Mouse (Mus musculus): ENCODE measurements at regions not wholly inside any gene's neighbourhood (a gene's known extent, or its start where the extent isn't known, plus 50 kb on each side); places are given as distances from the start of the nearest gene placed in this dataset.
A peak's percentile ranks its signal among the peaks of the same experiment; 100 is the strongest.

DNA sequence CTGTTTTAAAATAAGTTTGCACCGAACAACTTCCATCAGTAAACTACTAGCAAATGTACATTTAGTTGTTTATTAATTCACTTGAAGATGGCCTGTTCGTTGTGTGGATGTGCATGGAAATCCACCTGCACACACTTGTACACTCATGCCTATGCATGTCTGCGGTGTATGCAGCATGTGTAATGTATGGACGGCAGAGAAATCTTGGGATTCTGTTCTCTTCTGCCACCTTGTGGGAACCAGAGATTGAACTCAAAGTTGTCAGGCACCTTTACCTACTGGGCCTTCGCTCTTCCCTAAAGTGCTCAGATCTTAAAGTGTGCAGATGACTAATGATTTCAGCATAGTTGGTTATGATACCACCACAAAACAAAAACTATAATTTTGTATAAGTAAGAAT is 137.4 kb downstream of the Kitl start:
- peak; percentile 10 for DNase-seq

DNA sequence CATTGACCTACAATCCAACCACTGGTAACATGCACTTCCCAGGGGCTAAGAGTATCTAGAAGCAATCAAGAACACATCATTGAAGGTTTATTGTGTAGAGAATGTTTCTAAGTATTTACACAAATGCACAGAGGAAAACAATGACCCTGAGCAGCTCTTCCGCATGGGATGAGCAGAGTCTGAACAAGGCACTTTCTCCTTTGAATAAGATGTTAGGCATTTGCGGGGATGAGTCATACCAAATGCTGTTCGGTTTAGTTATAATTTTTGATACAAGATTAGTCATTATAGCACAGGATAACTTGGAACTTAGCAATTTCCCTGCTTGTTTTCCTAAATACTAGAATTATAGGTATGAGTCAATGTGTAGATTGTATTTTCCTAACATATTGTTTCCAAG is 137.9 kb downstream of the Kitl start:
- no peak for DNase-seq

DNA sequence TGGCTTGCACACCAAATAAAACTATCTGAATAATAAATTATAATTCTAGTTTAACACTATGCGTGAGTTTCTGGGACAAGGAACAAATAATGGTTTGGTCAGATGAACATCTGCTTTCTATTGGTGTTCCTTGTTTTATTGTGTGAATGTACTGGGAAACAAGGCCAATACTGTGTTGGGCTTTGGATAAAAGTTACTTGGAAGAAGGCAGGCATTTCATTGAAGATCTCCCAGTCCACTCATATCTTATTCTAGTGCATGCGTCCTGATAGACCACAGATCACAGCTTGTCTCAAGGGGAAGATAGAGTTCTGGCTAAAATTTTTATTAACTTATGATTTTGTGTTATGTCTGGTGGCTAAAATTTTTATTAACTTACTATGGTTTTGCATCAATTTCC is 140.1 kb downstream of the Kitl start:
- DNase-seq, result no peak

DNA sequence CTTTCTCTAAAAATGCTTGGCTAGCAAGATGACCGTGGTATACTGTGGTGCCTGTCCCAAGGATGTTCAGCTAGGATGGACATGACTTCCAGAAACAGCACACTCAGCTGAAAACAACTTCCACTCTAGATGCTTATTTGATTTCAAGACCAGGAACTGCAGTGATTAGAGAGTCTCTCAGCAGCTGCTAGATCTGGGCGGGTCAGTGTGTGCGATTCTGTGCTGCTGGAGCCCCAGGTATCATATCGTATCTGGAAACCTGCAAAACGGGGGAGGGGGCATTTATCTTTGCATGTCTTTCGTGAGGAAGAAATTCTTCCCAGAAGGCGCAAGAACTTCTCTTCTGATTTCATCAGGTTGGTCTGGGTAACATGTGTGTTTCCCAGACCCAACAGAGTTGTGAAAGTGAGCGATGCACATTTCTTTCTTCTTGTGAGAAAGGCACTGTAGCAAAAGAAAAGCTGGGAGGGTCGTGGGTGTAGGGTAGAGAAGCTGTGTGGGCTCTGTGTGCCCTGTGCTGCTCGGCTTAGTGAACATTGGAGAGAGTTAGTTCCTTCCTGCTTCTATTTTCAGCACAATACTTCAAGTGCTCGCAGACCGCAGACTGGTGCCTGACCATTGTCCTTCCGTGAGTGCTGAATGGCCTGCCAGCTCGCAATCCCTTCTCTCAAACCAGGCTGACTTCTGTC is 144.6 kb downstream of the Kitl start:
- DNase-seq, result peak; percentile 8

DNA sequence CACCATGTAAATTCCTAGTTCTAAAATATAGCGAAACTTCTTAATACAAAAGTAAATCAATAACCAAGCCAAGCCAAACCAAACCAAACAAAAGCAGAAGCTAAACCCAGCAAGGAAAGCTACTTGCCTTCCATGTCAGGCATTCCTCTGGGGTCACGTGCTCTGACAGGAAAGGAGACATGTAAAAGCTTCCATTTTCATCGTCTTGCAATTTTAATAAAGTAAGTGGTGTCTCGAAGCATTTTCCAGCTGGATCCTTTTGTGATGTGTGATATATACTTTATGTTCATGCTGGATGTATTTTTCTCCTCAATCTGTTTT is 145.1 kb downstream of the Kitl start:
- DNase-seq, result no peak

DNA sequence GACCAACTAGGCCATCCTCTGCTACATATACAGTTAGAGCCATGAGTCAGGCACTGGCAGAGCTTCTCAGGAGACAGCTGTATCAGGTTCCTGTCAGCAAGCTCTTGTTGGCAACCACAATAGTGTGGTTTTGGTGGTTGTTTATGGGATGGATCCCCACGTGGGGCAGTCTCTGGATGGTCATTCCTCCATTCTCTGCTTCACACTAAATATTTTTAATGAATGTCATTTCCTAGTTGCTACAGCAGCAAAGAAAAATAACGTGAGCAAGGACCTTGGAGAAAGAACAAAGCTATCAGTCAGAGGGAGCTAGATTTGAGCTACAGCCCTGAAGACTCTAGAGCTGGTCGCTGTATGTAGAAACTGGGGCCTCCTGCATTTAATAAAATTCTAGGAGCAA is 145.7 kb downstream of the Kitl start:
- peak; percentile 18 for DNase-seq

DNA sequence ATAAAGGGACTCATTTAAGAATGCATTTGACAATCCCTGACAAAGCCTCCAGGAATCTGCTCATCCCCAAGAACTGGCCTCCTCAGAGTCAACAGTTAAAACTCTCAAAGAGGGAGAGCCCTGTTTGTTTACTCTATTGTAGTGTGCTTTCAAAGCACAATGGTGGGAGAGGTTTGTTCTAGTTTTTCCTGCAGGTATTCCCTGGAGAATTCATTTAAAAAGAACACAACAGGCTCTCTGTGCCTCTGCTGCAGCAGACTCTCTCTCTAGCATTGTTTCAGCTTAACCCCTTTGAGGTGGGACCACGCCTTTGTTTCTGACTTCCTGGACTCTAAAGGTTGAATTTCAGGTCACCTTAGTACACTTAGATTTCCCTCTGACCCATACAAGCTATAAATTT is 149.1 kb downstream of the Kitl start:
- DNase-seq, result no peak

DNA sequence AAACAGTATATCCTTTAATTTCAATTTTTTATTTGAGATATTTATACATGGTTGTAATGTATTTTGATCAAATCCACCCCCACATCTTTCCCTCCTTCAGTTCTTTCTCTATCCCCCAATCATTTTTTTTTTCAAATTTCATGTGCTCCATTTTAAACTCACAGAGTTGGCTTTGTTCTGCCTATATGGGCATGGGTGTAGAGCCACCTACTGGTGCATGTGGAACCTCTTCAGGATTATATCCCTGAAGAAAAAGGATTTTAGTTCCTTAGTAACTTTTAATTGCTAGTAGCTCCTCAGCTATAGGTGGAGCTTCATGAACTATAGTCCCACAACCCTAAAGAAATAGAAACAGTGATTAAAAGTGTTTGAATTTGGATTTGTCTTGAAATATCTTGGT is 155.4 kb downstream of the Kitl start:
- peak; percentile 17 for DNase-seq

DNA sequence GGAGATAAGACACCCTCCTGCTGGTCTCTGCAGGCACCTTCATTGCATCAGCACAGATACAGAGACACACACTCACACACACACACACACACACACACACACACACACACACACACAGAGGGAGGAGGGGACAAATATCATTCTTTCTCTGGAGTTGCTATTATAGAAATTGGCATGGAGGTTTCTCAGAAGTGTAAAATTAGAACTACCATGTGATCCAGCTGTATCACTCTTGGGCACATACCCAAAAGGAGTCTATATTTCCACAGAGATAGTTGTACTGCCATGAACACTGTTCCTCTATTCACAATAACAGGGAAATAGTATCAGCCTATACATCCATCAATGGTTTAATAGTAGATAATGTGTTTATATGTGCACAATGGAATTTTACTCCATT is 137.8 kb upstream of the Gm4301 start:
- DNase-seq, result no peak

DNA sequence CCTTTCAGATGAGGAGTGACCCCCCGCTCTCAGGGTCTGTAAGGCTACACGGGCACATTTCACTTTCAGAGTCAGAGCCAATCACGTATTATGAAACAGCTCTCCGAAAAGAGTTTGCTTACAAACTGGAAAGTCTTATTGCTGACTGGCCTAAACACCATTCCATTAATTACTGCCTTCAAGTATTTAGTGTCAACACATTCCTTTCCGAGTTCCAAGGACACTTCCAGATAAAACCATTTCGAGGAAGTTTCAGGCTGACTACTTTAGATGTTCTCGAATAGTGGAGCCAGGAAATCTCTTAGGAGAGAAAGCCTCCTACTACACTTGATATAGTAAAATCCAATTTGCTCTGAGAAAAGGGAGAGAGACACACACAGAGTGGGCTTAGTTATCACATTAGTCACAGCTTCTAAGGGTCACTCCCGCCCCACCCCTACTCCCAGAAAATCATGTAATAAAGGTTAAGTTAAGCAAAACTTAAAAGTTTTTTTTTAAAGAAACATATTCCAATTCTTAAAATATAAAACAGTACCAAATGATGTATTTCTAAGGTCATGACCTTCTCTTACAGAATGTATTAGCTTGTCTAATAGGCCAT is 136.3 kb upstream of the Gm4301 start:
- no peak for DNase-seq

DNA sequence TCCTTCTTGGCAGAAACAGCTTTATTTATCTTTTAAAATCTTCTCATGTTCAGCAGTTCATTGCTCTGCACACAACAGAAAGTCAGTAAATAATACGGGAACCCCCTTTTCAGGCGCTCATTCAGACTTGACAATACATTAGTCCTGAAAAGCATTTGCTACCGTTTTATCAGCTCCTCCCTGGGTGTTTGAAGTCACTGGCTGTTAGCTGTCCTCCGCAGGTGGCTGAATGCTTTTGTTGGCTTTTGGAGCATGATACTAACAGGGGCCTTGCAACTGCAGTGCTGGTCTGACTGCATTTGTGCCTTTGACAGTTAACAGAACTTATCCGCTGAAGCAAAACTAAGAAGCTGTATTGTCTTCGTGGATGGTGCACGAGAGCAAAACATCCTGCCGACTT is 135.0 kb upstream of the Gm4301 start:
- no peak for DNase-seq

DNA sequence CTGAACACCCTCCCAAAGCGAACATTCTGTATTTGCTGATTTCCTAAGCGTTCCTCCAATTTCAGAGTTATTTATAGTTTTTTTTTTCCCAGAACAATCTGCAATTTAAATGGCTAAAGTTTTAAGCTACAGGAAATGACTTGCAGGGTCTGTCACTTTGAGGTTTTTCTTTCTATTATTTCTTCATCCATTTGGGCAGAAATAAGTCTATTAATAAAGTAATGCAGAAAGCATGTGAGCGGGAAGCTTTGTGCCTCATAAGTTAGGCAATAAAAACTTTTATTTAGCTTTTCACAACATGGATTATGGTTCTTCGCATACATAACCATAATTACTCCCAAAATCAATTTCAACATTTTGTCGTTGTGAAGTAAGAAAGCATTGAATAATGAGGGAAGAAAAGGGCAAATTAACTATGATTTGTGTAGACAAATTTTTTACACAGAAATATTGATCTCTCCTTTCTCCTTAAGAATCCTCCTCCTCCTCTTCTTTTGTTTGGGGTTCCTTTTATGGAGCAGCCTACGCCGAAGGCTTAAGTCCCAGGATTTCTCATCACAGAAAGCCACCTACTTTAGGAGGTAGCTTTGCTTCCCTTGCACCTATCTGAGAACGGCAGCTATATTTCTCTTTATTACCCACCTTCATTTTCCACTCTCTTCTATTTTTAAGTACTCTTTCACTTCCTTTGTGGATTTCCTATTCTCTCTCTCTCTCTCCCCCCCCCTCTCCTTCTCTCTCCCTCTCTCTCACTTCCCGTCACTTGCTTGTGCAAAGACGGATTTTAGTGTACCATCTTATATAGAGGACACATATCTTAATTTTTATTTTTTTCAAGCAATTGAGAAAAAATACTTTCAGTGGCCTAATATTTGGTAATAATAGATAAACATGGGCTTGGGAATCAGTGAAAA is 128.6 kb upstream of the Gm4301 start:
- no peak for DNase-seq

DNA sequence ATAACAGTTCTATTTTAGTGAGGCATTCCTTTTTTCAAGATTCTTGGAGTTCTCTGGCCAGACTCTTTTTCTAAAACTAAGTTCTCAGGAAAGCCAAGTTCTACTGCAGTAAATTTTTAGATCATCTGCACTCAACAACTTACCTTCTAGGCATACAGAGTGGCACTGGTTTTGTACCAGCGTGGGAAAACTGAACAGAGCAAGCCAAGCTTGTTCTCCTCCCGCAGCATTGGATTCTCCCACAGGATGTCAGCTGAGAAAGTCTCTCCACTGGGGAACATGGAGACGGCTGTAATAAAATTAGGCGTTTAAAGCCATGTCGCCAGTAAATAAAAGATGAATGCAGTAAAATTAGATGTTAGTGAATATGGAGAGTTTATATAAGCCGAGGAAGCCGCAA is 124.8 kb upstream of the Gm4301 start:
- no peak for DNase-seq

DNA sequence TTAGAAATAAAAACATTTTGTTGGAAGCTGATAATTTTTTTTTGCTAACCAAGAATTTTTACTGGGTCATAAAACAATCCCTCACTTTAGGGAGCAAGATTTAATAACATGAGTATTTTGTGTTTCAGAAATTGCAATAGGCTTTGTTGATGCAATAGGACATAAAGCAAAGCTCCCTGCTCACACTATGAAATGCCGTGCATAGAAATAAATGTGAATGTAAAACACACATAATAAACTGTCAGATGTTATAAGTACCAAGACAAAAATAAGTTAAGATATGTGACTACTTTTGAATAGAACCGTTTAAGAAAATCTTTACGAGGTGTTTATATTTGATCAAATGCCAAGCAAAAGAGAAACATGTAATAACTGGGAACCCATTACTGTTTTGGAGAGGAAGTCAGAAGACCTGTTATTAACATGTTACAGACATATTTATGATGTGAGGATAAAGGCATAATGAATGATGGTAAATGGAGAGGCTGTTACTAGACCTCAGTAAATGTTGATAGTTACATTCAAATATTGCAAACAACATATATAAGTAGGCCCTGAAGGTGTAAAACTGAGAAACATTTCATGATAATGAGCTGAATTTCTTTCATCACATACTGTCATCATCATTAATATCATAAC is 110.9 kb upstream of the Gm4301 start:
- no peak for DNase-seq

DNA sequence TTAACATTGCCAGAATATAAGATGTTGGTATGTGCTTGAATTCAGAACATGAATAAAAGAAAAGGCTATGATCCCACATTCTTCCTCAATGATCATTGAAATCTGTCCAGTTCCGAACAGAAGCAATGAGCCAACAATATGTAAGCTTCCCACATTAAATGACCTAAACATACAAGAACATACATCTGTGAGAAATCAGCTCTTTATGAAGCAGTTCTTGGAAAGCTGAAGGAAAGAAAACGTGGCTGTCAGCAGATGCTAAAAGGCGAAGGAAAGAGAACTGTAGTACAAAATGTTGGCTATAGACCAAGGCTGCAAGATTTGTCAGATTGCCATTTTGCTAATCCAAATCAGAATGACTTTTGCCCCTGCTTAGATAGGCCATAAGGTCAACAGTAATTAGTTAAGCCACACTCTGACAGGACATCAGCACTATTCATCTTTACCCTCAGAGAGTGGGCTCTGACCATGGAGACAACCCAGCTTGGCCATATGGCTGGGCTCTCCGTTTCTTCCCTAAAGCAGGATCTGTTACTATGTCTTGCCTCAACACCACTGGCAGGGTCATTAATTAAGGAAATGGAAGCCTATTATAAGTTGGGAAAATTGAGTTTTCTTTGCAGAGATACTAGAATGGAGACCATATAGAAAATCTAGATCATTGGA is 76.1 kb upstream of the Gm4301 start:
- peak; percentile 4 for DNase-seq

DNA sequence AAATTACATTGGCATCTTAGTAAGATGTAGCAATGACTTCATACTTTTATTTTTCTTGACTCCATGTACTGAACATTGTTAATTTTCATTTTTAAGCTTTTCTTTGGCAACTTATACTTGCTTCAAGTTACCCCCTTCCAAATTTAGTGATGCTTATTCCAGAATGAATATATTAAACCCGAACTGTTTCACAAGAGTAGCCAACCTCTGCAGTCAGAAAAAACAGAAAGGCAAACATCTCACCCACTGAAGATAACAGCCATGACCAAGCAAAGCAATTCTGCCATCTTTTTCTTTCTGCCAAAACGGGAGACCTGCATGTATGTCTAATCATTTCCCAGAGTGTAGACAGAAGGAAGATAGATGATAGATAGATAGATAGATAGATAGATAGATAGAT is 72.0 kb upstream of the Gm4301 start:
- DNase-seq, result no peak

DNA sequence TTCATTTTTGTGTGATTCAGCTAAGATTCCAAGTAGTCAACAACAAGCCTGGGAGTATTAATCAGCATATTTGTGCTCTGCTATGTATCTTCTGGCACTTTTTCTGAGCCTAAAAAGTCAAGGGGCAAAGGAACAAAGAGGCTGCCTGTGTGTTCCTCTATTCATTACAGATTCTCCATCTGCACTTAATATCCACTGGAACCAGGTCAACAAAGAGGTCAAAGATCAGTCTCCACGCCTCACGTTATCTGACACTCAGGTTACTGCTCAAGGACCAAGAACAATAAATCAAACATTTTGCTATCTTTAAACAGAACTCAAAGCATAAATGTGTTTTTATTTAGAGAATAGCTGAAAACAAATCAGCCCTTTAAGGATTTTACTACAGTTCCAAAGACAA is 71.4 kb upstream of the Gm4301 start:
- no peak for DNase-seq

DNA sequence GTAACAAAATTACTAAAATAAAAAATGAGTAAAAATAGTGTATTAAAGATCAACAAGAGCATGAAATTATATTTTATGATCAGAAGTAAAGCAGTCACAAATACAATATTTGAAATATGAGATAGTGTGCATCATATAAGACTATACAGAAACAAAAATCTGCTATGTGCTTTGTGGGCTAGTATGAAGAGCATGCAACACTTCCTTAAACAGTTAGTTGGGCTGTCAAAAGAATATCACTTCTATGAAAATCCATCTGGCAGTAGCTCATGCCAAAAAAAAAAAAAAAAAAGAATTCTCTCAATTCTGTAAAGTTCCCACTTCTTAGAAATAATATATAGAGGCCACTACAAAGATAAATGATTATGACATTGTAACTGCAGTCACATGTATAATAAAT is 53.0 kb upstream of the Gm4301 start:
- DNase-seq, result no peak

Measured in adrenal gland, postnatal 10 days (tissue).